Comparison of ENCODE assay signal across 8 mouse cellular contexts in genomic region chr1:59669962-59670630, GRCm38 (mm10). TPM values are rescaled to one million over a fixed set of nuclear protein-coding genes. Genes with fewer than 3 reads are reported as not detected.
DNase-seq lines count a peak whose midpoint lies in the region; ATAC-seq and TF ChIP-seq lines count a peak whose summit lies in the region.

No protein-coding gene starts in this region.

- under 1% methylated on average over 46 of the region's 54 CpGs for WGBS in forebrain, embryonic 13.5 days
- WGBS in hindbrain, embryonic 13.5 days, result 0% methylated on average over 42 of the region's 54 CpGs
- under 1% methylated on average over 54 of the region's 54 CpGs for WGBS in spleen, adult 2 months

- peak overlapping the region; percentile 95 for H3K27ac ChIP-seq in left cerebral cortex, adult 2 months
- H3K27ac ChIP-seq in forebrain, embryonic 13.5 days, result peak overlapping the region; percentile 95
- H3K27ac ChIP-seq in hindbrain, embryonic 13.5 days, result peak overlapping the region; percentile 96
- H3K27ac ChIP-seq in spleen, adult 2 months (ENCODE audit: insufficient read depth, low read length), result peak overlapping the region; percentile 84

- no peaks in the 10 kb centered on the region for H3K27me3 ChIP-seq in forebrain, embryonic 13.5 days
- no peaks in the 10 kb centered on the region for H3K27me3 ChIP-seq in hindbrain, embryonic 13.5 days
- no peaks in the 10 kb centered on the region for H3K27me3 ChIP-seq in spleen, adult 2 months (ENCODE audit: control insufficient read depth, insufficient read depth, low read length)

- no peak for TF ChIP-seq CTCF in left cerebral cortex, adult 2 months (IDR thresholded peaks at IDR 0.05)
- TF ChIP-seq CTCF in spleen, adult 2 months (IDR thresholded peaks at IDR 0.05; ENCODE audit: extremely low read depth, insufficient read depth, insufficient read length, insufficient replicate concordance), result no peak

- no peak; the same call in 1 of the 2 replicates for ATAC-seq in forebrain, embryonic 13.5 days
- ATAC-seq in hindbrain, embryonic 13.5 days (ENCODE audit: low FRiP score), result no peak; the same call in none of the 2 replicates

- TF ChIP-seq POLR2A in spleen, adult 2 months (IDR thresholded peaks at IDR 0.05; ENCODE audit: low read depth, low read length), result no peak

- peak overlapping the region; percentile 87 for H3K4me2 ChIP-seq in forebrain, embryonic 13.5 days
- peak overlapping the region; percentile 76 for H3K4me2 ChIP-seq in hindbrain, embryonic 13.5 days

- DNase-seq in left cerebral cortex, adult 2 months (ENCODE audit: extremely low spot score in 1 of 2, low spot score in 2 of 2), result peak; percentile 15 to 34
- no peak for DNase-seq in left cerebral cortex, adult 11 months (ENCODE audit: low spot score)
- peak; percentile 56 for DNase-seq in c-Kit-positive CD71-positive TER-119-positive erythroid progenitor cells, embryonic 14.5 days (ENCODE audit: low spot score)
- peak; percentile 16 for DNase-seq in left cerebral cortex, postnatal 4 days
- peak; percentile 44 for DNase-seq in mesoderm, embryonic 11.5 days (ENCODE audit: low read depth, low spot score)
- DNase-seq in spleen, adult 2 months (ENCODE audit: low read depth in 1 of 2, low spot score in 2 of 2), result peak in 1 of 2 experiments; percentile 31

- H3K4me3 ChIP-seq in left cerebral cortex, adult 2 months, result peak overlapping the region; percentile 89
- peak overlapping the region; percentile 96 for H3K4me3 ChIP-seq in forebrain, embryonic 13.5 days
- peak overlapping the region; percentile 98 for H3K4me3 ChIP-seq in hindbrain, embryonic 13.5 days
- peak overlapping the region; percentile 87 for H3K4me3 ChIP-seq in spleen, adult 2 months (ENCODE audit: extremely low read depth, insufficient read depth, insufficient read length)

- H3K9ac ChIP-seq in forebrain, embryonic 13.5 days, result peak overlapping the region; percentile 96
- peak overlapping the region; percentile 99 for H3K9ac ChIP-seq in hindbrain, embryonic 13.5 days

- H3K36me3 ChIP-seq in forebrain, embryonic 13.5 days (ENCODE audit: poor library complexity, severe bottlenecking), result 0 out of 2 replicates have a peak, but pooled peaks cover 3% of the 10 kb centered on the region
- peaks cover 2% of the 10 kb centered on the region; the same call in 1 of the 2 replicates for H3K36me3 ChIP-seq in hindbrain, embryonic 13.5 days
- peaks cover 2% of the 10 kb centered on the region; the same call in 1 of the 2 replicates for H3K36me3 ChIP-seq in spleen, adult 2 months (ENCODE audit: control insufficient read depth, insufficient read depth, low read length)

- H3K4me1 ChIP-seq in forebrain, embryonic 13.5 days, result peaks cover 26% of the 10 kb centered on the region
- H3K4me1 ChIP-seq in hindbrain, embryonic 13.5 days (replicated peaks), result peaks cover 29% of the 10 kb centered on the region
- H3K4me1 ChIP-seq in spleen, adult 2 months (ENCODE audit: control insufficient read depth, insufficient read depth, insufficient read length), result peaks cover 7% of the 10 kb centered on the region; the same call in 1 of the 2 replicates

- H3K9me3 ChIP-seq in forebrain, embryonic 13.5 days (replicated peaks), result no peaks in the 10 kb centered on the region
- H3K9me3 ChIP-seq in hindbrain, embryonic 13.5 days, result no peaks in the 10 kb centered on the region

- intact Hi-C loops in left cerebral cortex, adult 2 months (cut with DNase I), result loop anchor here (2.0 kb wide), 1 partner anchor 15 kb away; the partner anchor contains the start of gene Nop58
- intact Hi-C loops in left cerebral cortex, postnatal 4 days (cut with DNase I), result no loop called here

RNA-seq across cellular contexts. Expression of gene Sumo1, which starts 0.5 kb away (rescaled TPM):
- 100 to 1,000 TPM; 124 to 128 TPM for total RNA-seq in left cerebral cortex, adult 2 months (2021)
- 523 and 549 TPM in 2 replicates for polyA plus RNA-seq in forebrain, embryonic 13.5 days (2015; fragmentation: Nextera tagmentation; extraction: Ambion mirVana)
- polyA plus RNA-seq in hindbrain, embryonic 13.5 days (2015; fragmentation: Nextera tagmentation; extraction: Ambion mirVana), result 410 and 416 TPM in 2 replicates
- total RNA-seq in left cerebral cortex, postnatal 4 days (2021), result 100 to 1,000 TPM; 104 to 111 TPM
- 5.4 and 7.2 TPM in 2 replicates for polyA plus RNA-seq in spleen, adult 2 months (2012; rRNA removed)

RNA-seq across cellular contexts. Expression of gene Nop58, which starts 14.7 kb away (rescaled TPM):
- 10 to 100 TPM; 50.7 to 51.3 TPM for total RNA-seq in left cerebral cortex, adult 2 months (2021)
- 226 and 246 TPM in 2 replicates for polyA plus RNA-seq in forebrain, embryonic 13.5 days (2015; fragmentation: Nextera tagmentation; extraction: Ambion mirVana)
- 168 and 175 TPM in 2 replicates for polyA plus RNA-seq in hindbrain, embryonic 13.5 days (2015; fragmentation: Nextera tagmentation; extraction: Ambion mirVana)
- 100 to 1,000 TPM in 1 of 2 experiments, 10 to 100 TPM in 1; 96.8 to 112 TPM for total RNA-seq in left cerebral cortex, postnatal 4 days (2021)
- polyA plus RNA-seq in spleen, adult 2 months (2012; rRNA removed), result 16.0 and 23.9 TPM in 2 replicates

Comparison
In these comparisons a context has a peak if more than half of its experiments do, and no peak if none do; other contexts are left out.
1. RNA of gene Sumo1, which starts 0.5 kb away (polyA plus RNA-seq): 523 to 549 TPM in forebrain, embryonic 13.5 days and 410 to 416 TPM in hindbrain, embryonic 13.5 days; 5.4 to 7.2 TPM in spleen, adult 2 months; every median in the first group is over 10 times any median in the second.
2. Peak in every context shown above with its lines, with median percentiles within 50 percentile points of each other: H3K27ac ChIP-seq and H3K4me3 ChIP-seq.